Mouse (Mus musculus): Measurements from ENCODE around the gene Ddn. TPM values are rescaled to one million over a fixed set of nuclear protein-coding genes. Genes with fewer than 3 reads are reported as not detected.

The Ddn gene
- polyA plus RNA-seq, 1 experiment = 0.26 TPM

- TF ChIP-seq CTCF (IDR thresholded peaks at IDR 0.05; ENCODE audit: borderline replicate concordance, control insufficient read depth, extremely low read depth, insufficient read depth, low read length, poor library complexity) (no peak), POLR2A (IDR thresholded peaks at IDR 0.05; ENCODE audit: control insufficient read depth, extremely low read depth, insufficient read depth, low read length, poor library complexity) (no peak)
- H3K36me3 ChIP-seq (ENCODE audit: control insufficient read depth, insufficient read depth, low read length) = peaks cover 93% of the 10 kb centered on the region
- no peak for DNase-seq
- H3K4me3 ChIP-seq (ENCODE audit: control insufficient read depth, insufficient read depth, low read length) = no peak overlapping the region
- H3K27me3 ChIP-seq (ENCODE audit: control insufficient read depth, insufficient read depth, low read length) = no peaks in the 10 kb centered on the region
- no peaks in the 10 kb centered on the region for H3K4me1 ChIP-seq (replicated peaks; ENCODE audit: control insufficient read depth, insufficient read depth, low read length)
- H3K27ac ChIP-seq (ENCODE audit: control insufficient read depth, insufficient read depth, low read length) = no peak overlapping the region
- 96% methylated on average over 14 of the region's 14 CpGs for WGBS
Observed at GRCm38 (mm10) chr15:98850668-98851067, 41.4 kb upstream of the Ddn start.

- Histone ChIP-seq H3K27me3 (ENCODE audit: control insufficient read depth, insufficient read depth, low read length) (no peaks in the 10 kb centered on the region), H3K36me3 (ENCODE audit: control insufficient read depth, insufficient read depth, low read length) (peaks cover 93% of the 10 kb centered on the region), H3K4me3 (ENCODE audit: control insufficient read depth, insufficient read depth, low read length) (no peak overlapping the region), H3K4me1 (replicated peaks; ENCODE audit: control insufficient read depth, insufficient read depth, low read length) (no peaks in the 10 kb centered on the region), H3K27ac (ENCODE audit: control insufficient read depth, insufficient read depth, low read length) (no peak overlapping the region)
- TF ChIP-seq CTCF (IDR thresholded peaks at IDR 0.05; ENCODE audit: borderline replicate concordance, control insufficient read depth, extremely low read depth, insufficient read depth, low read length, poor library complexity) = no peak
- TF ChIP-seq POLR2A (IDR thresholded peaks at IDR 0.05; ENCODE audit: control insufficient read depth, extremely low read depth, insufficient read depth, low read length, poor library complexity) = no peak
- 95% methylated on average over 16 of the region's 16 CpGs for WGBS
- DNase-seq = no peak
Observed at GRCm38 (mm10) chr15:98849956-98850600, 40.8 kb upstream of the Ddn start.

GRCm38 (mm10) chr15:98849165-98849564 is 39.9 kb upstream of the Ddn start:
- Histone ChIP-seq H3K36me3 (ENCODE audit: control insufficient read depth, insufficient read depth, low read length) (peaks cover 96% of the 10 kb centered on the region), H3K4me3 (ENCODE audit: control insufficient read depth, insufficient read depth, low read length) (no peak overlapping the region), H3K27ac (ENCODE audit: control insufficient read depth, insufficient read depth, low read length) (no peak overlapping the region), H3K27me3 (ENCODE audit: control insufficient read depth, insufficient read depth, low read length) (no peaks in the 10 kb centered on the region), H3K4me1 (replicated peaks; ENCODE audit: control insufficient read depth, insufficient read depth, low read length) (no peaks in the 10 kb centered on the region)
- DNase-seq = no peak
- 96% methylated on average over 11 of the region's 11 CpGs for WGBS
- TF ChIP-seq CTCF (IDR thresholded peaks at IDR 0.05; ENCODE audit: borderline replicate concordance, control insufficient read depth, extremely low read depth, insufficient read depth, low read length, poor library complexity) = no peak
- TF ChIP-seq POLR2A (IDR thresholded peaks at IDR 0.05; ENCODE audit: control insufficient read depth, extremely low read depth, insufficient read depth, low read length, poor library complexity) = no peak

GRCm38 (mm10) chr15:98846140-98846539 is 36.9 kb upstream of the Ddn start:
- TF ChIP-seq POLR2A (IDR thresholded peaks at IDR 0.05; ENCODE audit: control insufficient read depth, extremely low read depth, insufficient read depth, low read length, poor library complexity) (no peak), CTCF (IDR thresholded peaks at IDR 0.05; ENCODE audit: borderline replicate concordance, control insufficient read depth, extremely low read depth, insufficient read depth, low read length, poor library complexity) (no peak)
- H3K27me3 ChIP-seq (ENCODE audit: control insufficient read depth, insufficient read depth, low read length) = no peaks in the 10 kb centered on the region
- H3K4me1 ChIP-seq (replicated peaks; ENCODE audit: control insufficient read depth, insufficient read depth, low read length) = no peaks in the 10 kb centered on the region
- DNase-seq = no peak
- WGBS = 97% methylated on average over 8 of the region's 8 CpGs
- peaks cover 91% of the 10 kb centered on the region for H3K36me3 ChIP-seq (ENCODE audit: control insufficient read depth, insufficient read depth, low read length)
- H3K4me3 ChIP-seq (ENCODE audit: control insufficient read depth, insufficient read depth, low read length) = no peak overlapping the region
- no peak overlapping the region for H3K27ac ChIP-seq (ENCODE audit: control insufficient read depth, insufficient read depth, low read length)

GRCm38 (mm10) chr15:98845149-98845548 is 35.9 kb upstream of the Ddn start:
- no peak overlapping the region for H3K27ac ChIP-seq (ENCODE audit: control insufficient read depth, insufficient read depth, low read length)
- no peak for TF ChIP-seq POLR2A (IDR thresholded peaks at IDR 0.05; ENCODE audit: control insufficient read depth, extremely low read depth, insufficient read depth, low read length, poor library complexity)
- no peak for TF ChIP-seq CTCF (IDR thresholded peaks at IDR 0.05; ENCODE audit: borderline replicate concordance, control insufficient read depth, extremely low read depth, insufficient read depth, low read length, poor library complexity)
- peaks cover 91% of the 10 kb centered on the region for H3K36me3 ChIP-seq (ENCODE audit: control insufficient read depth, insufficient read depth, low read length)
- WGBS = 89% methylated on average over 2 of the region's 2 CpGs
- no peaks in the 10 kb centered on the region for H3K27me3 ChIP-seq (ENCODE audit: control insufficient read depth, insufficient read depth, low read length)
- no peaks in the 10 kb centered on the region for H3K4me1 ChIP-seq (replicated peaks; ENCODE audit: control insufficient read depth, insufficient read depth, low read length)
- no peak overlapping the region for H3K4me3 ChIP-seq (ENCODE audit: control insufficient read depth, insufficient read depth, low read length)
- DNase-seq = no peak

DNA sequence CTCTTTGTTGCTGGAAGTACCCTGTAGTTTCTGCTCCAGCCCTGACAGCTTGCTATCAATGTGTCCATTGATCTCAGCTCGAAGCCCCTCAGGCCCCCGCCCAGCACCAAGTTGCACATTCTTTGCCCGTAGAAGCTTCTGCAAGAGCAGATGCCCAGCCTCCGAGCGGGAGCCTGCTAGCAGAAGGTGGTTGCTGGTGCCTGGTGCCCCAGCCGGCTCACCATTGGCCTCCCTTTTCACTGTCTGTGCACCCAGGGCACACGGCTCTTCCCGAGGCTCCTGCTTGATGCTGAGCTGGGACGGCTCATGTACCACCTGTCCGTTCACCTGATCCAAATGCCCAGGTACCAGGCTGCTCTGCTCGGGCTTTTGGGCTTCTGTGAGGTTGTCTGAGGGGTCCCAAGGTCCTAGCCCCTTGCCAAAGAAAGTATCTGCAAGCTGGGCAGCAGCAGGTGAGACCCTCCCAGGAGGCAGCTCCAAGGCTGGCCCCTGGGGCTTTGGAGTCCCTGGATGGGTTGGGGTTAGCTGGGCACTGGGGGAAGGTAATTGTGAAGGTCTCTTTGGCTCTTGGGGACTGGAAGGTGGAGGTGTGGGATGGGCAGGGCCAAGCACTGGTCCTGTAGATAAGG is 34.4 kb upstream of the Ddn start:
- Histone ChIP-seq H3K36me3 (ENCODE audit: control insufficient read depth, insufficient read depth, low read length) (peaks cover 91% of the 10 kb centered on the region), H3K27ac (ENCODE audit: control insufficient read depth, insufficient read depth, low read length) (no peak overlapping the region), H3K27me3 (ENCODE audit: control insufficient read depth, insufficient read depth, low read length) (no peaks in the 10 kb centered on the region), H3K4me3 (ENCODE audit: control insufficient read depth, insufficient read depth, low read length) (no peak overlapping the region), H3K4me1 (replicated peaks; ENCODE audit: control insufficient read depth, insufficient read depth, low read length) (no peaks in the 10 kb centered on the region)
- no peak for DNase-seq
- 98% methylated on average over 11 of the region's 11 CpGs for WGBS
- TF ChIP-seq POLR2A (IDR thresholded peaks at IDR 0.05; ENCODE audit: control insufficient read depth, extremely low read depth, insufficient read depth, low read length, poor library complexity) (no peak), CTCF (IDR thresholded peaks at IDR 0.05; ENCODE audit: borderline replicate concordance, control insufficient read depth, extremely low read depth, insufficient read depth, low read length, poor library complexity) (no peak)

All from thymus, adult 2 months (tissue).